Mouse (Mus musculus) intestine, postnatal 0 days (tissue): Measurements from ENCODE around the gene Usp2. TPM values are rescaled to one million over a fixed set of nuclear protein-coding genes. Genes with fewer than 3 reads are reported as not detected.
A peak's percentile ranks its signal among the peaks of the same experiment; 100 is the strongest.

Experiments used
- ATAC-seq: fragments of 200-750 bp; cut with Nextera tagmentation; 2 replicates; pipeline ENCODE4 v1.8.0; 2017; ENCODE audit warnings: mild to moderate bottlenecking, moderate TSS enrichment, moderate library complexity
- H3K27ac ChIP-seq: fragments of 300-500 bp; sonication (generic); 2 replicates; pipeline ENCODE4 v1.5.1; 2014; ENCODE audit warnings: mild to moderate bottlenecking, low read depth, low read length, moderate library complexity
- H3K27me3 ChIP-seq: fragments of 300-500 bp; sonication (generic); replicated peaks from 2 replicates; pipeline ENCODE4 v1.6.1; 2014; ENCODE audit warnings: low read length, mixed read lengths; ENCODE audit not compliant: control insufficient read depth, insufficient read depth
- H3K36me3 ChIP-seq: fragments of 300-500 bp; sonication (generic); 2 replicates; pipeline ENCODE4 v1.6.1; 2014; ENCODE audit warnings: mild to moderate bottlenecking, moderate library complexity; ENCODE audit not compliant: control insufficient read depth, insufficient read depth
- H3K4me1 ChIP-seq: fragments of 300-500 bp; sonication (generic); replicated peaks from 2 replicates; pipeline ENCODE4 v1.6.1; 2014; ENCODE audit warnings: antibody characterized with exemption, low read length, mixed read lengths; ENCODE audit not compliant: control insufficient read depth, insufficient read depth
- H3K4me2 ChIP-seq: fragments of 300-500 bp; sonication (generic); replicated peaks from 2 replicates; pipeline ENCODE4 v1.6.1; 2014; ENCODE audit warnings: low read depth, mild to moderate bottlenecking, moderate library complexity
- H3K4me3 ChIP-seq: fragments of 300-500 bp; sonication (generic); 2 replicates; pipeline ENCODE4 v1.5.1; 2014; ENCODE audit warnings: low read depth, low read length
- H3K9ac ChIP-seq: fragments of 300-500 bp; sonication (generic); 2 replicates; pipeline ENCODE4 v1.6.1; 2014; ENCODE audit warnings: mild to moderate bottlenecking, low read depth, low read length
- H3K9me3 ChIP-seq: fragments of 300-500 bp; sonication (generic); 2 replicates; pipeline ENCODE4 v1.6.1; 2016; ENCODE audit warnings: mixed run types; ENCODE audit not compliant: control insufficient read depth
- CTCF ChIP-seq: sonication (generic); IDR thresholded peaks from 2 replicates; pipeline ENCODE4 v1.5.1; 2016; ENCODE audit warnings: low read depth, mild to moderate bottlenecking, control low read depth, antibody characterized with exemption, moderate library complexity
- WGBS: fragments of 180-500 bp; shearing (Covaris S2); extraction: QIAGEN DNeasy Blood & Tissue Kit; methylation state at CpG from one replicate; pipeline ENCODE4 v1.1.7; 2014; 5-methylcytosine and 5-hydroxymethylcytosine counted together
- polyA plus RNA-seq: library from polyadenylated mRNA; unstranded; fragments of >200 nt; fragmentation: Nextera tagmentation; extraction: Ambion mirVana; gene quantifications from 2 replicates; pipeline ENCODE4 v1.2.1, GENCODE M21; 2015

Usp2 gene
- polyA plus RNA-seq, 1 experiment from 2014 or later: 10.4 TPM

- H3K9me3 ChIP-seq: no peaks in the 10 kb centered on the region
- ATAC-seq: no peak
- 79% methylated on average over 5 of the region's 5 CpGs for WGBS
- peaks cover 4% of the 10 kb centered on the region; the same call in 1 of the 2 replicates for H3K4me1 ChIP-seq
- no peak overlapping the region for H3K4me3 ChIP-seq
- H3K27ac ChIP-seq: no peak overlapping the region
- no peaks in the 10 kb centered on the region for H3K27me3 ChIP-seq
- no peak overlapping the region for H3K4me2 ChIP-seq
- no peak for TF ChIP-seq CTCF
- no peak overlapping the region for H3K9ac ChIP-seq
- H3K36me3 ChIP-seq: no peaks in the 10 kb centered on the region
These were observed 14.8 kb downstream of the Usp2 start for GRCm38 (mm10) chr9:44081581-44081980.

- no peak for TF ChIP-seq CTCF
- Histone ChIP-seq H3K4me1 (peaks cover 5% of the 10 kb centered on the region; the same call in 1 of the 2 replicates), H3K27me3 (no peaks in the 10 kb centered on the region), H3K9me3 (no peaks in the 10 kb centered on the region), H3K4me3 (no peak overlapping the region), H3K4me2 (no peak overlapping the region), H3K27ac (no peak overlapping the region), H3K9ac (no peak overlapping the region), H3K36me3 (no peaks in the 10 kb centered on the region)
- ATAC-seq: no peak
- WGBS: 93% methylated on average over 5 of the region's 5 CpGs
These were observed 15.4 kb downstream of the Usp2 start for GRCm38 (mm10) chr9:44082266-44082665.

GRCm38 (mm10) chr9:44083392-44084121 is 16.7 kb downstream of the Usp2 start:
- Histone ChIP-seq H3K4me1 (peaks cover 13% of the 10 kb centered on the region; the same call in 1 of the 2 replicates), H3K27ac (peak overlapping the region; percentile 46), H3K36me3 (no peaks in the 10 kb centered on the region), H3K9ac (no peak overlapping the region), H3K4me2 (peak overlapping the region; percentile 99), H3K27me3 (no peaks in the 10 kb centered on the region), H3K4me3 (peak overlapping the region; percentile 47), H3K9me3 (no peaks in the 10 kb centered on the region)
- no peak for TF ChIP-seq CTCF
- ATAC-seq: peak; percentile 46
- 7% methylated on average over 23 of the region's 23 CpGs for WGBS

- whole genome bisulfite sequencing: under 1% methylated on average over 14 of the region's 14 CpGs
- no peaks in the 10 kb centered on the region for H3K36me3 ChIP-seq
- peak overlapping the region; percentile 99 for H3K4me2 ChIP-seq
- ATAC-seq: peak; percentile 48
- 0 out of 2 replicates have a peak overlapping the region, but pooled peaks have one; percentile 65 for H3K9ac ChIP-seq
- TF ChIP-seq CTCF: no peak; the same call in 1 of the 2 replicates
- peak overlapping the region; percentile 47 for H3K4me3 ChIP-seq
- no peaks in the 10 kb centered on the region for H3K9me3 ChIP-seq
- peak overlapping the region; percentile 46 for H3K27ac ChIP-seq
- no peaks in the 10 kb centered on the region for H3K27me3 ChIP-seq
- peaks cover 11% of the 10 kb centered on the region; the same call in 1 of the 2 replicates for H3K4me1 ChIP-seq
These were observed 17.4 kb downstream of the Usp2 start for GRCm38 (mm10) chr9:44084236-44084635.

- Histone ChIP-seq H3K4me1 (peaks cover 11% of the 10 kb centered on the region; the same call in 1 of the 2 replicates), H3K27me3 (no peaks in the 10 kb centered on the region), H3K4me3 (peak overlapping the region; percentile 47), H3K36me3 (no peaks in the 10 kb centered on the region), H3K4me2 (peak overlapping the region; percentile 99), H3K9ac (peak overlapping the region; percentile 65), H3K9me3 (no peaks in the 10 kb centered on the region), H3K27ac (peak overlapping the region; percentile 46; the same call in 1 of the 2 replicates)
- TF ChIP-seq CTCF: no peak; the same call in 1 of the 2 replicates
- WGBS: 1% methylated on average over 54 of the region's 62 CpGs
- peak; percentile 70 for ATAC-seq
These were observed 17.9 kb downstream of the Usp2 start for GRCm38 (mm10) chr9:44084659-44085229.

- Histone ChIP-seq H3K36me3 (no peaks in the 10 kb centered on the region), H3K4me2 (peak overlapping the region; percentile 99), H3K9ac (peak overlapping the region; percentile 65), H3K4me3 (peak overlapping the region; percentile 47), H3K27me3 (no peaks in the 10 kb centered on the region), H3K27ac (0 out of 2 replicates have a peak overlapping the region, but pooled peaks have one; percentile 46), H3K4me1 (peaks cover 11% of the 10 kb centered on the region; the same call in 1 of the 2 replicates), H3K9me3 (no peaks in the 10 kb centered on the region)
- TF ChIP-seq CTCF: no peak
- WGBS: 7% methylated on average over 10 of the region's 10 CpGs
- ATAC-seq: no peak
These were observed 18.5 kb downstream of the Usp2 start for GRCm38 (mm10) chr9:44085276-44085675.
